Mouse (Mus musculus) cerebellum, adult 2 months (tissue): ENCODE results near the gene Akr1b10.

ENCODE experiments used
- CTCF ChIP-seq: fragments of 200-500 bp; IDR thresholded peaks from 2 replicates; pipeline ENCODE4 v1.5.1; 2011; ENCODE audit warnings: low read depth, mild to moderate bottlenecking, control low read depth, low read length, moderate library complexity, borderline replicate concordance; ENCODE audit not compliant: insufficient read depth
- POLR2A ChIP-seq: fragments of 200-500 bp; IDR thresholded peaks from 2 replicates; pipeline ENCODE4 v1.6.1; 2011; ENCODE audit warnings: low read length, control low read depth, borderline replicate concordance; ENCODE audit not compliant: insufficient read depth

DNA sequence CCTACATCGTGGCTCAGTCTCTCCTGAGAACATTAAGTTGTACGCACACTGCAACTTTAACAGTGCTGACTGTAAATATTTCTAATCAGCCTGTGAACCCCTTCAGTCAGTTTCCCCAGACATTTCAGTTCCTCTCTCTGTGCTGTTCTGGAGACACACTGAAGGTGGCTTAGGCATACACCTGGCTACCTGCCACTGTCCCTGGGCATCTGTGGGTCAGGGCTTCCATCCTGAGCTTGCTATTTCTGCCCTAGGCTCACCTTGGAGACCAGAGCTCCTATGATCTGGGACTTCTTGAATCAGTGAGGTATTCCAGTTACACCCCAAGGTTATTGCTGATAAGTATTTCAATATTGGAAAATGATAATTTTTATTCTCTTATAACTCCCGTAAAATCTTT is 31.6 kb upstream of the Akr1b10 start:
- TF ChIP-seq CTCF (no peak), POLR2A (no peak)
